Mouse (Mus musculus) activated CD4-positive, CD25-positive, alpha-beta regulatory T cell, adult 4 months (primary cell): ENCODE results near the gene Fam198b. TPM values are rescaled to one million over a fixed set of nuclear protein-coding genes. Genes with fewer than 3 reads are reported as not detected.
"Not testable (repeated sequence)": the region's sequence is repeated elsewhere in the genome, so short reads cannot be mapped to it uniquely, and the experiment has no call there.

Source experiments
- ATAC-seq: one replicate; pipeline ENCODE4 v1.8.0; 2017
- polyA plus RNA-seq, 2 experiments: library from polyadenylated mRNA; unstranded; fragments of 100-300 nt; shearing (Covaris generic); gene quantifications; one replicate each; pipeline ENCODE4 v1.2.1; 2017

Gene Fam198b
- polyA plus RNA-seq, 2 experiments from 2014 or later, result 0.09 TPM; not detected in 1

GRCm38 (mm10) chr3:79925950-79926697, 41.8 kb downstream of the Fam198b start:
- ATAC-seq, result no peak

- no peak for ATAC-seq
These were observed 42.7 kb downstream of the Fam198b start for GRCm38 (mm10) chr3:79927050-79927449.

- ATAC-seq, result no peak
These were observed 44.1 kb downstream of the Fam198b start for GRCm38 (mm10) chr3:79928409-79928808.

GRCm38 (mm10) chr3:79930141-79930744, 45.9 kb downstream of the Fam198b start:
- ATAC-seq, result no peak

- ATAC-seq, result no peak
These were observed 51.9 kb downstream of the Fam198b start for GRCm38 (mm10) chr3:79936213-79936612.

GRCm38 (mm10) chr3:79936730-79937447, 52.6 kb downstream of the Fam198b start:
- ATAC-seq, result no peak

GRCm38 (mm10) chr3:79947736-79948135, 63.4 kb downstream of the Fam198b start:
- ATAC-seq, result no peak

GRCm38 (mm10) chr3:79948151-79948550, 63.8 kb downstream of the Fam198b start:
- ATAC-seq, result no peak

GRCm38 (mm10) chr3:79953164-79953759, 68.9 kb downstream of the Fam198b start:
- no peak for ATAC-seq

- ATAC-seq, result no peak
These were observed 70.9 kb downstream of the Fam198b start for GRCm38 (mm10) chr3:79955262-79955661.

- no peak for ATAC-seq
These were observed 72.5 kb downstream of the Fam198b start for GRCm38 (mm10) chr3:79956792-79957191.

- ATAC-seq, result no peak
These were observed 73.4 kb downstream of the Fam198b start for GRCm38 (mm10) chr3:79957752-79958151.

- no peak for ATAC-seq
These were observed 82.4 kb downstream of the Fam198b start for GRCm38 (mm10) chr3:79966709-79967108.

- no peak for ATAC-seq
These were observed 83.0 kb downstream of the Fam198b start for GRCm38 (mm10) chr3:79967346-79967745.

GRCm38 (mm10) chr3:79968426-79968825, 84.1 kb downstream of the Fam198b start:
- ATAC-seq, result no peak

GRCm38 (mm10) chr3:79969536-79969935, 85.2 kb downstream of the Fam198b start:
- ATAC-seq, result not testable (repeated sequence)

- ATAC-seq, result no peak
These were observed 85.7 kb downstream of the Fam198b start for GRCm38 (mm10) chr3:79970070-79970469.

- no peak for ATAC-seq
These were observed 86.2 kb downstream of the Fam198b start for GRCm38 (mm10) chr3:79970498-79970897.

- no peak for ATAC-seq
These were observed 87.2 kb downstream of the Fam198b start for GRCm38 (mm10) chr3:79971542-79971941.

GRCm38 (mm10) chr3:79976786-79977185, 92.5 kb downstream of the Fam198b start:
- ATAC-seq, result no peak

- no peak for ATAC-seq
These were observed 93.5 kb downstream of the Fam198b start for GRCm38 (mm10) chr3:79977656-79978450.

GRCm38 (mm10) chr3:79980714-79981113, 96.4 kb downstream of the Fam198b start:
- no peak for ATAC-seq
